Mouse (Mus musculus): ENCODE measurements around the gene Rbbp4. TPM values are rescaled to one million over a fixed set of nuclear protein-coding genes. Genes with fewer than 3 reads are reported as not detected.

Gene Rbbp4
- 329 and 377 TPM in 2 replicates for polyA plus RNA-seq (2016; fragmentation: Nextera tagmentation; extraction: Ambion mirVana)

GRCm38 (mm10) chr4:129335216-129336074 is at the start of gene Rbbp4, which contains the start of gene Zbtb8os:
Rbbp4 (minus strand) TSS chr4:129335370.
Zbtb8os (plus strand) TSS chr4:129335695.
- Histone ChIP-seq H3K27me3 (ENCODE audit: insufficient read depth, poor library complexity, severe bottlenecking) (no peaks in the 10 kb centered on the region), H3K4me1 (peaks cover 32% of the 10 kb centered on the region), H3K9me3 (no peaks in the 10 kb centered on the region), H3K27ac (peak within 1 kb of the TSS; percentile 99), H3K4me3 (peak within 1 kb of the TSS; percentile 98), H3K36me3 (peaks cover 36% of the 10 kb centered on the region)
- under 1% methylated on average over 73 of the region's 73 CpGs for WGBS
- peak; percentile 100 for DNase-seq (ENCODE audit: low spot score)

- H3K4me1 ChIP-seq, result no peaks in the 10 kb centered on the region; the same call in 1 of the 2 replicates
- H3K36me3 ChIP-seq, result no peaks in the 10 kb centered on the region
- peaks cover 5% of the 10 kb centered on the region; the same call in 1 of the 2 replicates for H3K27me3 ChIP-seq (ENCODE audit: insufficient read depth, poor library complexity, severe bottlenecking)
- WGBS, result 24% methylated on average over 6 of the region's 6 CpGs
- H3K9me3 ChIP-seq, result no peaks in the 10 kb centered on the region
- no peak overlapping the region for H3K4me3 ChIP-seq
- DNase-seq (ENCODE audit: low spot score), result no peak
- no peak overlapping the region for H3K27ac ChIP-seq
These were observed 49.3 kb upstream of the Rbbp4 start for GRCm38 (mm10) chr4:129384440-129384839.

- Histone ChIP-seq H3K27me3 (ENCODE audit: insufficient read depth, poor library complexity, severe bottlenecking) (peaks cover 12% of the 10 kb centered on the region; the same call in 1 of the 2 replicates), H3K4me3 (no peak overlapping the region), H3K36me3 (no peaks in the 10 kb centered on the region), H3K4me1 (no peaks in the 10 kb centered on the region; the same call in 1 of the 2 replicates), H3K9me3 (no peaks in the 10 kb centered on the region), H3K27ac (no peak overlapping the region)
- 90% methylated on average over 3 of the region's 3 CpGs for WGBS
- DNase-seq (ENCODE audit: low spot score), result no peak
These were observed 48.4 kb upstream of the Rbbp4 start for GRCm38 (mm10) chr4:129383586-129383985.

GRCm38 (mm10) chr4:129382488-129382887 is 47.3 kb upstream of the Rbbp4 start:
- H3K27me3 ChIP-seq (ENCODE audit: insufficient read depth, poor library complexity, severe bottlenecking), result peaks cover 13% of the 10 kb centered on the region; the same call in 1 of the 2 replicates
- no peaks in the 10 kb centered on the region for H3K36me3 ChIP-seq
- H3K27ac ChIP-seq, result no peak overlapping the region
- no peak for DNase-seq (ENCODE audit: low spot score)
- no peaks in the 10 kb centered on the region for H3K9me3 ChIP-seq
- H3K4me3 ChIP-seq, result no peak overlapping the region
- no peaks in the 10 kb centered on the region for H3K4me1 ChIP-seq
- 90% methylated on average over 2 of the region's 2 CpGs for WGBS

GRCm38 (mm10) chr4:129382029-129382428 is 46.9 kb upstream of the Rbbp4 start:
- H3K27ac ChIP-seq, result no peak overlapping the region
- H3K4me3 ChIP-seq, result no peak overlapping the region
- H3K9me3 ChIP-seq, result no peaks in the 10 kb centered on the region
- WGBS, result 88% methylated on average over 9 of the region's 9 CpGs
- peaks cover 13% of the 10 kb centered on the region; the same call in 1 of the 2 replicates for H3K27me3 ChIP-seq (ENCODE audit: insufficient read depth, poor library complexity, severe bottlenecking)
- no peaks in the 10 kb centered on the region for H3K4me1 ChIP-seq
- DNase-seq (ENCODE audit: low spot score), result no peak
- H3K36me3 ChIP-seq, result no peaks in the 10 kb centered on the region

- no peak overlapping the region for H3K27ac ChIP-seq
- H3K9me3 ChIP-seq, result no peaks in the 10 kb centered on the region
- no peaks in the 10 kb centered on the region for H3K36me3 ChIP-seq
- peaks cover 22% of the 10 kb centered on the region for H3K27me3 ChIP-seq (ENCODE audit: insufficient read depth, poor library complexity, severe bottlenecking)
- no peak overlapping the region for H3K4me3 ChIP-seq
- no peaks in the 10 kb centered on the region for H3K4me1 ChIP-seq
- DNase-seq (ENCODE audit: low spot score), result no peak
- 71% methylated on average over 8 of the region's 8 CpGs for WGBS
These were observed 46.0 kb upstream of the Rbbp4 start for GRCm38 (mm10) chr4:129381148-129381547.

DNA sequence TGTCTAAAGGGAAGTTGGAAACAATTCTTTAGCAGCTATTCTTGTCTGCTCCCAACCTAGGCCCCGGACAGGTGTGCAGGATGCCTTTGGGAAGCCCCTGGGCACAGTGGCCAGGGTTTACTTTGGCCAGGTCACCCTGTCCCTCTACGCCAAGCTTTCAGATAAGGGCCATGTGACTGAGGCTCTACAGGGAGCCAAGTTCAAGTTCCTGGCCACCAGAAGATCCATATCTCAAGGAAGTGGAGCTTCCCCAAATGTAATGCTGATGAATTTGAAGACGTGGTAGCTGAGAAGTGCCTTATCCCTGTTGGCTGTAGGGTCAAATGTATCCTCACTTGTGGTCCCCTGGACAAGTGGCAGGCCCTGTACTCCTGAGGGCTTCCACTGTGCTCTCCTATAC is 44.6 kb upstream of the Rbbp4 start:
- no peaks in the 10 kb centered on the region for H3K36me3 ChIP-seq
- H3K9me3 ChIP-seq, result no peaks in the 10 kb centered on the region
- H3K4me3 ChIP-seq, result no peak overlapping the region
- H3K27me3 ChIP-seq (ENCODE audit: insufficient read depth, poor library complexity, severe bottlenecking), result peaks cover 35% of the 10 kb centered on the region
- H3K27ac ChIP-seq, result no peak overlapping the region
- DNase-seq (ENCODE audit: low spot score), result no peak
- WGBS, result 68% methylated on average over 3 of the region's 3 CpGs
- no peaks in the 10 kb centered on the region for H3K4me1 ChIP-seq

- Histone ChIP-seq H3K4me1 (no peaks in the 10 kb centered on the region), H3K27me3 (ENCODE audit: insufficient read depth, poor library complexity, severe bottlenecking) (peaks cover 36% of the 10 kb centered on the region), H3K9me3 (no peaks in the 10 kb centered on the region), H3K4me3 (peak within 1 kb of the TSS; percentile 75), H3K36me3 (no peaks in the 10 kb centered on the region), H3K27ac (peak within 1 kb of the TSS; percentile 93)
- 2% methylated on average over 65 of the region's 65 CpGs for WGBS
- DNase-seq (ENCODE audit: low spot score), result no peak
These were observed 42.6 kb upstream of the Rbbp4 start, which contains the start of gene Zbtb8a for GRCm38 (mm10) chr4:129377601-129378390. Zbtb8a (minus strand) TSS chr4:129378116.

- H3K4me1 ChIP-seq, result no peaks in the 10 kb centered on the region
- peak overlapping the region; percentile 75 for H3K4me3 ChIP-seq
- no peak for DNase-seq (ENCODE audit: low spot score)
- WGBS, result under 1% methylated on average over 67 of the region's 68 CpGs
- H3K27ac ChIP-seq, result peak overlapping the region; percentile 93
- no peaks in the 10 kb centered on the region for H3K9me3 ChIP-seq
- peaks cover 36% of the 10 kb centered on the region for H3K27me3 ChIP-seq (ENCODE audit: insufficient read depth, poor library complexity, severe bottlenecking)
- H3K36me3 ChIP-seq, result no peaks in the 10 kb centered on the region
These were observed 41.9 kb upstream of the Rbbp4 start for GRCm38 (mm10) chr4:129376961-129377545.

- Histone ChIP-seq H3K4me3 (no peak overlapping the region), H3K27me3 (ENCODE audit: insufficient read depth, poor library complexity, severe bottlenecking) (peaks cover 36% of the 10 kb centered on the region)
- 72% methylated on average over 5 of the region's 5 CpGs for WGBS
These were observed 40.7 kb upstream of the Rbbp4 start for GRCm38 (mm10) chr4:129375821-129376220.

GRCm38 (mm10) chr4:129375000-129375399 is 39.8 kb upstream of the Rbbp4 start:
- 30% methylated on average over 6 of the region's 6 CpGs for WGBS
- no peak overlapping the region for H3K27ac ChIP-seq

More at GRCm38 (mm10) chr4:129375821-129376220, 40.7 kb upstream of the Rbbp4 start:
- no peaks in the 10 kb centered on the region for H3K4me1 ChIP-seq
- H3K9me3 ChIP-seq, result no peaks in the 10 kb centered on the region
- no peaks in the 10 kb centered on the region for H3K36me3 ChIP-seq
- H3K27ac ChIP-seq, result no peak overlapping the region
- DNase-seq (ENCODE audit: low spot score), result no peak

GRCm38 (mm10) chr4:129374219-129374755 is 39.1 kb upstream of the Rbbp4 start:
- Histone ChIP-seq H3K27ac (no peak overlapping the region), H3K4me3 (no peak overlapping the region), H3K27me3 (ENCODE audit: insufficient read depth, poor library complexity, severe bottlenecking) (peaks cover 30% of the 10 kb centered on the region), H3K4me1 (no peaks in the 10 kb centered on the region), H3K9me3 (no peaks in the 10 kb centered on the region), H3K36me3 (no peaks in the 10 kb centered on the region)
- no peak for DNase-seq (ENCODE audit: low spot score)
- 45% methylated on average over 11 of the region's 11 CpGs for WGBS

More at GRCm38 (mm10) chr4:129375000-129375399, 39.8 kb upstream of the Rbbp4 start:
- Histone ChIP-seq H3K4me3 (no peak overlapping the region), H3K27me3 (ENCODE audit: insufficient read depth, poor library complexity, severe bottlenecking) (peaks cover 36% of the 10 kb centered on the region), H3K4me1 (no peaks in the 10 kb centered on the region), H3K36me3 (no peaks in the 10 kb centered on the region), H3K9me3 (no peaks in the 10 kb centered on the region)
- no peak for DNase-seq (ENCODE audit: low spot score)

Measured in heart, embryonic 10.5 days (tissue).